Mouse (Mus musculus) CH12.LX (cell line): ENCODE data around the gene Map3k6. TPM values are rescaled to one million over a fixed set of nuclear protein-coding genes. Genes with fewer than 3 reads are reported as not detected.
A peak's percentile ranks its signal among the peaks of the same experiment; 100 is the strongest.

Experiments
- DNase-seq: peaks from one replicate; pipeline ENCODE4 v3.0.0-alpha.2; 2013; ENCODE audit errors: extremely low read depth
- H3K27ac ChIP-seq: 2 replicates; pipeline ENCODE4 v1.5.1; 2012; ENCODE audit warnings: low read depth, mild to moderate bottlenecking, control low read depth, moderate library complexity; ENCODE audit not compliant: insufficient read depth
- H3K27me3 ChIP-seq: replicated peaks from 2 replicates; pipeline ENCODE3; 2012; ENCODE audit warnings: inconsistent platforms
- H3K36me3 ChIP-seq, 2 experiments: replicated peaks in 1 of 2; 2 replicates each; pipeline versions ENCODE3 to v1.6.1; 2012; ENCODE audit warnings: inconsistent platforms in 1 of 2, low read length in 1 of 2, mild to moderate bottlenecking in 1 of 2, mixed read lengths in 1 of 2, moderate library complexity in 1 of 2; ENCODE audit not compliant: control insufficient read depth in 1 of 2, insufficient read depth in 1 of 2
- H3K4me1 ChIP-seq, 2 experiments: 2 replicates each; pipeline ENCODE4 v1.6.1; 2012; ENCODE audit warnings: inconsistent platforms in 1 of 2, moderate library complexity in 1 of 2; ENCODE audit not compliant: insufficient read depth in 2 of 2, control insufficient read depth in 1 of 2
- H3K4me2 ChIP-seq: 2 replicates; pipeline ENCODE4 v1.6.1; 2012; ENCODE audit warnings: low read depth, mild to moderate bottlenecking, control low read depth; ENCODE audit not compliant: poor library complexity, insufficient read depth, severe bottlenecking
- H3K4me3 ChIP-seq, 3 experiments: fragments of 150-350 bp in 1 of 3; sonication (generic) in 1 of 3; replicated peaks in 1 of 3; 2 replicates each; pipeline versions ENCODE3 to v1.5.1; 2011 to 2012; ENCODE audit warnings: low read depth in 2 of 3, low read length in 2 of 3, mild to moderate bottlenecking in 2 of 3, moderate library complexity in 2 of 3, control low read depth in 1 of 3, improper control_type of control experiment in 1 of 3, inconsistent platforms in 1 of 3, mixed read lengths in 1 of 3; ENCODE audit not compliant: poor library complexity in 1 of 3
- H3K79me2 ChIP-seq: replicated peaks from 2 replicates; pipeline ENCODE4 v1.6.1; 2012; ENCODE audit warnings: mild to moderate bottlenecking, moderate library complexity; ENCODE audit not compliant: control insufficient read depth, poor library complexity, insufficient read depth, severe bottlenecking; ENCODE audit errors: extremely low read depth
- H3K9ac ChIP-seq: 2 replicates; pipeline ENCODE4 v1.6.1; 2012; ENCODE audit warnings: low read depth, mild to moderate bottlenecking, control low read depth, moderate library complexity; ENCODE audit not compliant: insufficient read depth
- H3K9me3 ChIP-seq: replicated peaks from 2 replicates; pipeline ENCODE3; 2012; ENCODE audit warnings: low read length, inconsistent platforms, mixed read lengths
- BHLHE40 ChIP-seq: IDR thresholded peaks from 2 replicates; pipeline ENCODE4 v1.6.1; 2011; ENCODE audit warnings: mild to moderate bottlenecking, low read depth, low read length, improper control_type of control experiment
- CHD2 ChIP-seq: IDR thresholded peaks from 2 replicates; pipeline ENCODE4 v1.6.1; 2011; ENCODE audit warnings: low read length, improper control_type of control experiment
- CTCF ChIP-seq, 2 experiments: IDR thresholded peaks in 1 of 2; conservative IDR thresholded peaks in 1 of 2; 2 replicates each; pipeline ENCODE4 v1.5.1; 2011 to 2012; ENCODE audit warnings: low read depth in 2 of 2, low read length in 2 of 2, improper control_type of control experiment in 1 of 2, inconsistent platforms in 1 of 2, mild to moderate bottlenecking in 1 of 2, moderate library complexity in 1 of 2
- E2F4 ChIP-seq: IDR thresholded peaks from 2 replicates; pipeline ENCODE4 v1.6.1; 2011; ENCODE audit warnings: low read depth, low read length, improper control_type of control experiment; ENCODE audit not compliant: insufficient replicate concordance
- EP300 ChIP-seq: IDR thresholded peaks from 2 replicates; pipeline ENCODE4 v1.6.1; 2011; ENCODE audit warnings: low read length, improper control_type of control experiment
- ETS1 ChIP-seq: conservative IDR thresholded peaks from 2 replicates; pipeline ENCODE4 v1.6.1; 2012; ENCODE audit warnings: low read depth, mild to moderate bottlenecking, inconsistent platforms, low read length, improper control_type of control experiment, moderate library complexity
- GABPA ChIP-seq: IDR thresholded peaks from 2 replicates; pipeline ENCODE4 v1.6.1; 2012; ENCODE audit warnings: low read depth, low read length, improper control_type of control experiment, inconsistent platforms; ENCODE audit not compliant: insufficient replicate concordance
- JUN ChIP-seq: IDR thresholded peaks from 2 replicates; pipeline ENCODE4 v1.6.1; 2011; ENCODE audit warnings: low read depth, mild to moderate bottlenecking, low read length, improper control_type of control experiment, moderate library complexity; ENCODE audit not compliant: insufficient read depth
- MAZ ChIP-seq: IDR thresholded peaks from 2 replicates; pipeline ENCODE4 v1.6.1; 2012; ENCODE audit warnings: low read depth, mild to moderate bottlenecking, inconsistent platforms, low read length, improper control_type of control experiment, moderate library complexity
- MEF2A ChIP-seq: IDR thresholded peaks from 2 replicates; pipeline ENCODE4 v1.6.1; 2014; ENCODE audit warnings: low read depth, mild to moderate bottlenecking, inconsistent platforms, low read length, improper control_type of control experiment, borderline replicate concordance
- MXI1 ChIP-seq: IDR thresholded peaks from 2 replicates; pipeline ENCODE4 v1.6.1; 2011; ENCODE audit warnings: mild to moderate bottlenecking, low read depth, low read length, improper control_type of control experiment
- MYC ChIP-seq: IDR thresholded peaks from 2 replicates; pipeline ENCODE4 v1.6.1; 2011; ENCODE audit warnings: low read depth, mild to moderate bottlenecking, improper control_type of control experiment, low read length
- NELFE ChIP-seq: IDR thresholded peaks from 2 replicates; pipeline ENCODE4 v1.6.1; 2011; ENCODE audit warnings: low read depth, low read length, improper control_type of control experiment
- NRF1 ChIP-seq: IDR thresholded peaks from 2 replicates; pipeline ENCODE4 v1.6.1; 2014; ENCODE audit warnings: low read depth, mild to moderate bottlenecking, inconsistent platforms, low read length, improper control_type of control experiment, moderate library complexity
- POLR2A ChIP-seq: IDR thresholded peaks from 2 replicates; pipeline ENCODE4 v1.6.1; 2011; ENCODE audit warnings: low read depth, mild to moderate bottlenecking, improper control_type of control experiment, low read length
- RAD21 ChIP-seq: IDR thresholded peaks from 2 replicates; pipeline ENCODE4 v1.6.1; 2011; ENCODE audit warnings: low read depth, mild to moderate bottlenecking, low read length, improper control_type of control experiment, moderate library complexity
- SMC3 ChIP-seq: IDR thresholded peaks from 2 replicates; pipeline ENCODE4 v1.6.1; 2011; ENCODE audit warnings: low read depth, low read length, improper control_type of control experiment
- TCF12 ChIP-seq: IDR thresholded peaks from 2 replicates; pipeline ENCODE4 v1.6.1; 2014; ENCODE audit warnings: low read depth, mild to moderate bottlenecking, inconsistent platforms, low read length, improper control_type of control experiment
- USF2 ChIP-seq: conservative IDR thresholded peaks from 2 replicates; pipeline ENCODE4 v1.6.1; 2011; ENCODE audit warnings: low read depth, low read length, improper control_type of control experiment
- ZC3H11A ChIP-seq: IDR thresholded peaks from 2 replicates; pipeline ENCODE4 v1.6.1; 2012; ENCODE audit warnings: low read depth, mild to moderate bottlenecking, inconsistent platforms, low read length, improper control_type of control experiment
- dilution Hi-C: fragments of 300-500 bp; cut with MboI; formaldehyde crosslinking; loops from 2 replicates; pipeline ENCODE4 v1.14.3; 2020; ENCODE audit warnings: low sequenced_read_pairs; ENCODE audit not compliant: extremely low pct_unique_long_range_greater_than_20kb, extremely low pct_ligation_motif_present
- in situ Hi-C: fragments of 300-500 bp; cut with MboI; formaldehyde crosslinking; loops from 3 replicates; pipeline ENCODE4 v1.14.3; 2019; ENCODE audit warnings: low sequenced_read_pairs, low pct_ligation_motif_present, low pct_unique_long_range_greater_than_20kb, mixed read lengths
- polyA plus RNA-seq: library from polyadenylated mRNA; unstranded; fragments of >175 nt; gene quantifications from 2 replicates; pipeline ENCODE4 v1.2.1, GENCODE M21; 2012; ENCODE audit warnings: low read depth; ENCODE audit not compliant: insufficient read length
- total RNA-seq, 2 experiments: library from RNA; depleted of rRNA; stranded (reverse); fragments of 300-350 nt in 1 of 2; fragments of >200 nt in 1 of 2; gene quantifications; 2 replicates each; pipeline ENCODE4 v1.2.3; 2012 to 2014

The Map3k6 gene
- total and polyA plus RNA-seq, 3 experiments = 0.21 TPM; not detected in 2

GRCm38 (mm10) chr4:133297801-133298238, 57.2 kb downstream of the Map3k6 start:
- Histone ChIP-seq H3K4me2 (no peak overlapping the region), H3K4me3 (no peak overlapping the region), H3K9me3 (no peaks in the 10 kb centered on the region), H3K27me3 (no peaks in the 10 kb centered on the region), H3K4me1 (peaks cover 14 to 70% of the 10 kb centered on the region in 2 experiments), H3K79me2 (no peaks in the 10 kb centered on the region), H3K9ac (no peak overlapping the region)
- in situ Hi-C loops = no loop called here
- TF ChIP-seq RAD21 (peak; percentile 91), SMC3 (peak; percentile 95), CTCF (conservative IDR thresholded peaks at IDR 0.05 in 1 of 2, IDR thresholded peaks at IDR 0.05 in 1 of 2; ENCODE audit: low read depth in 2 of 2, low read length in 2 of 2) (peak; percentile 72 to 91), ZC3H11A (peak; percentile 84), GABPA (no peak), NELFE (peak; percentile 18; the same call in 1 of the 2 replicates), BHLHE40 (no peak)
- TF ChIP-seq, all 38 proteins: peak for 5
- Histone ChIP-seq H3K36me3 (peaks cover 40 to 81% of the 10 kb centered on the region in 2 experiments), H3K27ac (no peak overlapping the region)
- peak; percentile 62 for DNase-seq
- dilution Hi-C loops = no loop called here

- H3K4me1 ChIP-seq = peaks cover 9 to 60% of the 10 kb centered on the region in 2 experiments
- DNase-seq = no peak
- H3K9me3 ChIP-seq = no peaks in the 10 kb centered on the region
- TF ChIP-seq TCF12 = no peak
- TF ChIP-seq NRF1 = no peak
- TF ChIP-seq MAZ = no peak
- no peak for TF ChIP-seq USF2
- TF ChIP-seq ETS1 = no peak
- no peak for TF ChIP-seq MXI1
- TF ChIP-seq POLR2A = no peak
- TF ChIP-seq MEF2A = no peak
- no peak for TF ChIP-seq E2F4
- no peak for TF ChIP-seq EP300
- no peak for TF ChIP-seq SMC3
- no peak for TF ChIP-seq RAD21
- TF ChIP-seq MYC = no peak
- TF ChIP-seq CHD2 = no peak
- TF ChIP-seq JUN = no peak
- in situ Hi-C loops (no loop called here), dilution Hi-C loops (no loop called here)
- no peak overlapping the region for H3K9ac ChIP-seq
- H3K27me3 ChIP-seq = no peaks in the 10 kb centered on the region
- H3K4me2 ChIP-seq = no peak overlapping the region
- no peak overlapping the region for H3K27ac ChIP-seq
- H3K36me3 ChIP-seq = peaks cover 42 to 84% of the 10 kb centered on the region in 2 experiments
- no peak overlapping the region for H3K4me3 ChIP-seq
- no peaks in the 10 kb centered on the region for H3K79me2 ChIP-seq
Observed at GRCm38 (mm10) chr4:133298516-133299365, 58.1 kb downstream of the Map3k6 start.
